Mouse (Mus musculus) brown adipose tissue, adult 24 weeks (tissue): Measurements from ENCODE around the gene Grin1. TPM values are rescaled to one million over a fixed set of nuclear protein-coding genes. Genes with fewer than 3 reads are reported as not detected.

Experiments
- H3K27ac ChIP-seq: fragments of 200-500 bp; replicated peaks from 2 replicates; pipeline ENCODE4 v1.5.1; 2012; ENCODE audit warnings: low read depth, mild to moderate bottlenecking, low read length
- H3K4me1 ChIP-seq: fragments of 200-500 bp; 2 replicates; pipeline ENCODE4 v1.6.1; 2012; ENCODE audit warnings: low read length, mixed read lengths; ENCODE audit not compliant: control insufficient read depth, insufficient read depth, insufficient read length
- H3K4me3 ChIP-seq: fragments of 200-500 bp; 2 replicates; pipeline ENCODE4 v1.5.1; 2012; ENCODE audit warnings: low read depth, mild to moderate bottlenecking, low read length, moderate library complexity; ENCODE audit not compliant: insufficient read depth
- polyA plus RNA-seq: library from polyadenylated mRNA; stranded (reverse); fragments of >200 nt; gene quantifications from 2 replicates; pipeline ENCODE4 v1.2.4, GENCODE M21; 2012; ENCODE audit not compliant: missing spikeins, insufficient read depth, insufficient read length

Gene Grin1
- polyA plus RNA-seq, 1 experiment, result not detected

DNA sequence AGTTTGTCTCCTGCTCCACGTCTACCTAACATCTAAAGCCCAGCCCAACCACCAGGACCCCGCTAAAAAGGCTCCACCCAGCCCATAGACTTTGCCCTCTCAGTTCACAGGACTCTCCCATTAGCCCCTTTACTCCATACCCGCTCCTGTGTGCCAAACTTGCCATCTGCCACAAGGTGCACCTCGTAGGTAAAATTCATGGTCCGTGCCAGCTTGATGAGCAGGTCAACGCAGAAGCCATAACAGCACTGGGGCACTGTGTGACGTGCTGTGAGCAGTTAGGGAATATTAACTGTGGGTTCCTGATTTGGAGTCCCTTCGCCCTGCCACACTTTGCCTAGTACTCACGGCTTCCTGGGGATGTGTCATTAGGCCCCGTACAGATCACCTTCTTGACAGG, 20.9 kb downstream of the Grin1 start:
- H3K4me1 ChIP-seq, result no peaks in the 10 kb centered on the region
- H3K27ac ChIP-seq, result no peak overlapping the region
- H3K4me3 ChIP-seq, result no peak overlapping the region

DNA sequence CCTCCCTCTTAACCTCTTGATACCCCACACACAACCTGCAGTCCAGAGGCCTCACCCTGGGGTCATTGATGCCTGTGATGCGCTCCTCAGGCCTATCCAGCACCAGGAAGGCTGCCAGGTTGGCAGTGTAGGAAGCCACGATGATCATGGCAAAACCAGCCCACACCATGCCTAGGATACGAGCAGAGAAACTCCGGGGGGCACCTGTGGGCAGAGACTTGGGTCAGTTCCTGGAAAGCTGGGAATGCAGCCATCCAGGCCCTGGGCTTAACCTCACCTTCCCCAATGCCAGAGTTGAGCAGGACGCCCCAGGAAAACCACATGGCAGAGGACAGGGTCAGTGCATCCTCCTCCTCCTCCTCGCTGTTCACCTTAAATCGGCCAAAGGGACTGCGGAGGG, 21.9 kb downstream of the Grin1 start:
- Histone ChIP-seq H3K27ac (no peak overlapping the region), H3K4me3 (no peak overlapping the region), H3K4me1 (no peaks in the 10 kb centered on the region)

DNA sequence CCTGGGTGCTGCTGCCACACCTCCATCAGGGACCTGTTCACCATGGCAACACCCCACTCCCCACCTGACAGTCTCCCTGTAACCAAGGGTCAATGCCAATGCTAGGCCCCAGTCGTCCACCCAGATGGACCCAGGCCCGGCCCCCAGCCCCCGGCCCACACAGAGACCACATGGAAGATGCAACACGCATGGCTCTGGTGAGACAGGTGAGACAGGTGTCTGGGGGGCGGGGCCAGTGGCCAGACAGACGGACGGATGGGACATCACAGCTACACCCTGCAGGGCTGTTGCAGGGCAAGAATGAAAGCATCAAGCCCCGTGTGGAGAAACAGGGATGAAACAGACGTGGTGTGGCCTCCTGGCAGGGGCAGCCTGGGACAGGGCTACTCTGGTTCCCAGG, 25.3 kb downstream of the Grin1 start:
- peaks cover 5% of the 10 kb centered on the region; the same call in 1 of the 2 replicates for H3K4me1 ChIP-seq
- H3K27ac ChIP-seq, result no peak overlapping the region
- no peak overlapping the region for H3K4me3 ChIP-seq

DNA sequence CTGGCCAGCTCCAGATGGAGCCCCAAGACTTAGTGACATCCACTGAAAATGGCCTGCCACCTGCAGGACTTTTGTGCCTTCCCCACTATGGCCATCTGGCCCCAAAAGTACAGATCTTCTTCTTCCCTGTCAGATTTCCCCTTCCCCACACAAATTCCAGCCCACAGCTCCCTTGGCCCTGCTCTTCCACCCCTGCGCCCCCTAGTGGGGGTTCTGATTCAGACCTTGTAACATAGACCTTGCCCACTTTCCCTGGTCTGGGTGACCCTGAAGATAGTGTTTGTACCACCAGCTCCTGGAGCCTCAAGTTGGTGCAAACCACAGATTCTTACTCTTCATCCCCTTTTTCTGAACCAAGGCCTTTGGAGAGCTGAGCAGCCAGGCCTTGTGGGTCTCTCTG, 26.1 kb downstream of the Grin1 start:
- H3K27ac ChIP-seq, result no peak overlapping the region
- peaks cover 5% of the 10 kb centered on the region; the same call in 1 of the 2 replicates for H3K4me1 ChIP-seq

DNA sequence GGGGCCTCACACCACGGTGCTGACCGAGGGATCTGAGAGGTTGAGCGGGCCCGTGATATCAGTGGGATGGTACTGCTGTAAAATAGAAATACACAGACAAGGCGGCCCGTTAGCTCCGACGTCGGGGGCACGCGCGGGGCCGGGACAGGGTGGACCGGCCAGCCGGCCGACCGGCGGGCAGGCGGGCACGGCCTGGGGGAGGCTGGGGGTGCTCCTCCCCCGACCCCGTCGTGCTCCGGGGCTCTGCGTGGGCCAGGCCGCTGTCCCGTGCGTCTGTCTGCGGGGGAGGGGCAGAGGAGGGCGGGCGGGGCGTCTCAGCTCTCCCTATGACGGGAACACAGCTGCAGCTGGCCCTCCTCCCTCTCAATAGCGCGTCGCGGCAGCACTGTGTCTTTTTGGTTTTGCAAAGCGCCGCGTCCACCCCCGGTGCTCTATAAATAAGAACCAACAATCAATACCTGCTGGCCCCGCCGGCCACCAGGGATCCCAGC, 26.9 kb downstream of the Grin1 start:
- peaks cover 5% of the 10 kb centered on the region; the same call in 1 of the 2 replicates for H3K4me1 ChIP-seq
- peak overlapping the region; percentile 46 for H3K4me3 ChIP-seq
- H3K27ac ChIP-seq, result no peak overlapping the region

More for the DNA sequence above, 26.1 kb downstream of the Grin1 start:
- H3K4me3 ChIP-seq, result peak overlapping the region; percentile 12; the same call in 1 of the 2 replicates

DNA sequence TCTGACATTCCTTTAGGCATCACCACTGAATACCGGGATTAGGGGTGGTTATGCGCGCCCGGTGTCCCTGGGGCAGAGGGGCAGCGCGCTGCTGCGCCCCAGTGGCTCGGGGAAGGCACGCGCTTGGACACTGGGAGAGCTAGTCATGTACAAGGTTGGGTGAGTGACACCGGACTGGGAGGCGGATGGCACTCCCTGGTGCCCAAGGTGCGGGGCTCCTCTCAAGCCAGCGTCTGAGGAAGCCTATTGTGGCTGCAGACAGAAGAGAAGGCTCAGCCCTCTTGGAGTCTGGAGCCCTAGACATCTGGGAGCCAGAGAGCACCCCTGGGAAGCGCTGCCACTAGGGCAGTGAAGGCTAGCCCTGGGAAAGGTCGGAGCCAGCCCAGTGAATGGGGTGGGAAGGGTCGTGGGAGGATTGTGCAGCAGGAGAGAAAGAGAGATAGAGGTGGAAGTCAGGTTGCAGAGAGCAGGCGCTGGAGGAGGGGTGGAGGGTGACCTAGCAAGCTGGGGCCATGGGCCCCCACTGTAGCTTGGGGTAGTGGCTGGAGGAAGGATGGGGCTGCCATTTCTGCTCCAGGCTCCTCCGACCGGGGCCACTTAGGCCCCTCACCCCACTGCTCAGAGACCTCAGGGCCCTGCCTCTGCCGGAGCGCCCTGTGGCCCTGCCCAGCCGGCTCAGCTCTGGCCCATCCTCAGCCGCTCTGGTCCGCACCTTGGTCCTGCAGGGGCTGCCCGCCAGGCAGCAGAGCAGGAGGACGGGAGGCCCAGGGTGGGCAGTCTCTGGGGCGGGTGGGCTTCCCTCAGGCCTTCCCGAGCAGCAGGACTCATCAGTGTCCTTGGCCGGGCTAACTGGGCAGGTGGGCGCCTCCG, 27.6 kb downstream of the Grin1 start:
- peak overlapping the region; percentile 35 for H3K4me3 ChIP-seq
- no peak overlapping the region for H3K27ac ChIP-seq
- H3K4me1 ChIP-seq, result peaks cover 5% of the 10 kb centered on the region; the same call in 1 of the 2 replicates

DNA sequence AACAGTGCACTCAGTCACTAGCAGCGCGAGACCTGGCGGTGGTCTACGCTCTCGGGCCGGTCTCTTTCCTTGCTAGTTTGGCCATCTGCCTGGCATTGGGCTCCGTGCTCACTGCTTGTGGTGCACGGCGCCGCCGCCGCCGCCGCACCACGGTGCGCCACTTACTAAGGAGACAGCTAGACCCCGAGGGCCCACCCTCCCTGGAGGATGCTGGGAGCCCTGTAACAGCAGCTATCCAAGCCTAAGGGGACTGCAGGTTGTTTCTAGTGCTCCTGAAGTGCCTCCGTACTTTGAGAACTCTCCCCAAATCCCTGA, 28.2 kb downstream of the Grin1 start:
- Histone ChIP-seq H3K27ac (no peak overlapping the region), H3K4me3 (peak overlapping the region; percentile 35), H3K4me1 (peaks cover 5% of the 10 kb centered on the region; the same call in 1 of the 2 replicates)

DNA sequence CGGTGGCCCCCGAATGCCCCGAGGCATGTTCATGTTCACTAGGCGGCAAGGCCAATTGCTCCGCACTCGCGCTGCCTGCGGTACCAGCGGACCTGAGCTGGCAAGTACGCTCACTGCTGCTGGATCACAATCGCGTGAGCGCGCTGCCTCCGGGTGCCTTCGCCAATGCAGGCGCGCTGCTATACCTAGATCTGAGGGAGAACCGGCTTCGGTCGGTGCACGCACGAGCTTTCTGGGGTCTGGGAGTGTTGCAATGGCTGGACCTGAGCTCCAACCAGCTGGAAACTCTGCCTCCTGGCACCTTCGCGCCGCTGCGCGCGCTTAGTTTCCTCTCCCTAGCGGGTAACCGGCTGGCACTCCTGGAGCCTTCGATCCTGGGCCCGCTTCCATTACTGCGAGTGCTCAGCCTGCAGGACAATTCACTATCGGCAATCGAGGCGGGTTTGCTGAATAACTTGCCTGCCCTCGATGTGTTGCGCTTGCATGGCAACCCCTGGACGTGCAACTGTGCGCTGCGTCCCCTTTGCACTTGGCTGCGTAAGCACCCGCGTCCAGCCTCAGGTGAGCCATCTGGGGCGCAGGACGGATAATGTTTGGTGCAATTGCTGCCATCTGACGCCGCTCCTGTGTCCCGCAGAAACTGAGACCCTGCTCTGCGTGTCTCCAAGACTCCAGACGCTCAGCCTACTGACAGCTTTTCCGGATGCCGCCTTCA, 28.7 kb downstream of the Grin1 start:
- Histone ChIP-seq H3K4me1 (peaks cover 5% of the 10 kb centered on the region; the same call in 1 of the 2 replicates), H3K4me3 (peak overlapping the region; percentile 35), H3K27ac (no peak overlapping the region)

DNA sequence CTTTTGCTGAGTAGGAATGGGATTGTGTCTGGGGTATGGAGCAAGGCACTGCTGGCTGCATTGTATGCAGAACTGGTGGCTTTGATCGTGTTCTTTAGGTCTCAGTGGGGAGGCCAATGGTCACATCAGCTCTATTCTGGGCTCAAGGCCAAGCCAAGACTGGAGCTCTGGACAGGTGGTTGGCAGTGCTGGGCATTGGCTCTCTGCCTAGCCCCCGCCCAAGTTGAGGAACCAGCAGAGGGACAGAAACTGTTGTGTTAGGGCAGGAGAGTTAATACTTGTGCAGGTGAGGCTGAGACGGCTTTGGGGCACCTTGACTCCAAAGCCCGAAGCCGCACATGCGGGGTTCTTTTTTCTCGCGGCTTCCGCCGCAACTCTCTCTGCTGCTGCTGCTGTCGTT, 29.3 kb downstream of the Grin1 start, which contains the start of gene Lrrc26:
Gene Lrrc26, plus strand, starts transcription at position 265 of the 400 bp plus-strand sequence.
- peaks cover 5% of the 10 kb centered on the region; the same call in 1 of the 2 replicates for H3K4me1 ChIP-seq
- H3K27ac ChIP-seq, result no peak within 1 kb of the TSS
- H3K4me3 ChIP-seq, result peak within 1 kb of the TSS; percentile 35

DNA sequence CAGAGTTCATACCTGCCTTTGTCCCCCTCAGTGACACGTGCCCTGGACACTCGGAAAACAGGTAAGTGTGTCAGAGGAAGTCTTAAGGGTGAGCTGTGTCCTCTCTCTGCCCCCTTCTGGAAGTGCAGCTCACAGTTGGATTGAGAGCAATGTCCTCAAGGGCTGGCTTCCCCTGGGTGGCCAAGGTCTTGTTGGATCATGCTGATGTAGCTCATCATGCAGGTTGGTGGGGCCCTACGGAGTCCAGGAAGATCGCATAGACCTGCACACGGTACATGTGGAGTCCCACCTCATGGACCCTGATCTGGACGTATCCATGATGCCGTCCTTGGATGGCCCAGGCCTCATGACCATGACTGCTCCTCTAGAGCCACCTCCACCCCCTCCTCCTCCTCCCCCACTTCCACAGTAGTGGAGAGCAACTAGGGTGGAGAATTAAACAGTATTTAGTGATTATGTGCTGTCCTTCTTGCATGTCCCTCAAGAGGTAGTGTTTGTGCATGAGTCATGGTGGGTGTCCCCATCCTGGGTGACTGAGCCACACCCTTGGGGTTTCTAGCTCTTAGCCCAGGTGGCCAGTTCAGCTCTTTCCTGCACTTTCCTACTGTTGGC, 30.1 kb downstream of the Grin1 start:
- H3K4me1 ChIP-seq, result peaks cover 5% of the 10 kb centered on the region; the same call in 1 of the 2 replicates
- no peak overlapping the region for H3K27ac ChIP-seq
- H3K4me3 ChIP-seq, result no peak overlapping the region

DNA sequence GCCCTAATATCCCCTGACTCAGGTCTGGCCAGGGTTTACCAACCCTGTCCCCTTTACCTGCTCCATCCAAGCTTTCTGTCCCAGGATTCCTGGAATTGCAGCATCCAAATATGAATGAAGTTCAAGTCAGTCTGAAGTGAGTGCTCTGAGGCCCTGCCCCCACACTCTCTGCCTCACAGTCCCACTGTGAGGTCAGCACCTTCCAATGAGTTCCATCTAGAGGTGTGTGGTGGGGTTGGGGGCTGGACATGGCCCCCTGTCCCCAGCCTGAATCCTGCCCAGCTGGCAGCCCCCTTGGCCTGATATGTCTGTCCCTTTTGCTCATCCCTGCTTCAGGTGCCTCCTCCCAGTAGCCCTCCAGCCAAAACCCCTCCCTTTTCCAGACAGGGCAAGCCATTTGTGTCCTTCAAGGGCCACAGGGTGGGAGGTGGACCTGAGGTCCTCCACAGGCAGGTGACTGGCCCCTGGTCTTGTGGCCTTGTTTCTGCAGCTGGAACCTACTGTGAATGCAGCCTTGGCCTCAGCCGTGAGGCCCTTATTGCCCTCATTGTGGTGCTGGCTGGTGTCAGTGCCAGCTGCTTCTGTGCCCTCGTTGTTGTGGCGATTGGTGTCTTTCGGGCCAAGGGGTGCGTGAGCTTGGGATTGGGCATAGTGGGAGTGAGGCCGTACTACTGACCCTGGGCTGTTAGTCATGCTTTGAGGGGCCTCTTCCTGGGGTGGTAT, 30.9 kb downstream of the Grin1 start, which contains the start of gene Tmem210:
Gene Tmem210, plus strand, starts transcription at position 219 of the 723 bp plus-strand sequence.
- peaks cover 5% of the 10 kb centered on the region; the same call in 1 of the 2 replicates for H3K4me1 ChIP-seq
- H3K4me3 ChIP-seq, result no peak within 1 kb of the TSS
- no peak within 1 kb of the TSS for H3K27ac ChIP-seq

DNA sequence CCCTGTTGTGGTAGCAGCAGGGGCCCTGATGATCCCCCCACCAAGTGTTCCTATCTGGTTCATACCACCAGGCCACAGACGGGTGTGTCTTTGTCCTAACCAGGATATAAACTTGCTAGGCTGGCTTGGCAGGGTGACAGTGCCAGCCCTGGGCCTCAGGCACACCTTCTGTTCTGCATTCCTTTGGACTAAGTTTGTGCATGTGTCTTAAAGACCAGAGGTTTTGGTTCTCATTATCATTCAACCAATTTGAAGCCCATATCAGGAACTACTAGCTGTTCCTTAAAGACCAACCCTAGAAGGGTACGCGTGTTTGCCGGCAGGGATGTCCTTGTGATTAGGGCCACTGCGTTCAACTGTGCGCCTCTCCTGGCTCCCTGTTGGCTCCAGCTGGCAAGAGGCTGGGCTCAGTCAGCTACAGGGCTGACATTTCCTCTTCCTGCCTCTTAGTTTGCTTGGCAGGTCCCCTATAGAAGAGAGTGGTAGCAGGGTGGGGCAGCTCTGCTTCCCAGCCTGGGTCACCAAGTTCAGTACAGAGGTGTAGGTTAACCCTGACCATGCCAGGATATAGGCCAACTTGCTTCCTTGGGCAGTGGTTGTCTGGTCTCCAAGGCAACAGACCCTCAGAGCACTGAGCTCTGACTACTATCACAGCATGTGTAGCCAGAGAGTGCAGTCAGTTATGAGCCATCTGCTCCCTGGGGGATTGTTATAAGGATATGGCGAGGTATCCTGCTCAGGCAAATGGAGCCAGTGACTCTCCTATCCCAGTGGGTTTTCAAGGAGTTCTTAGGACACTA, 31.9 kb downstream of the Grin1 start:
- Histone ChIP-seq H3K27ac (no peak overlapping the region), H3K4me1 (peaks cover 5% of the 10 kb centered on the region; the same call in 1 of the 2 replicates), H3K4me3 (no peak overlapping the region)

DNA sequence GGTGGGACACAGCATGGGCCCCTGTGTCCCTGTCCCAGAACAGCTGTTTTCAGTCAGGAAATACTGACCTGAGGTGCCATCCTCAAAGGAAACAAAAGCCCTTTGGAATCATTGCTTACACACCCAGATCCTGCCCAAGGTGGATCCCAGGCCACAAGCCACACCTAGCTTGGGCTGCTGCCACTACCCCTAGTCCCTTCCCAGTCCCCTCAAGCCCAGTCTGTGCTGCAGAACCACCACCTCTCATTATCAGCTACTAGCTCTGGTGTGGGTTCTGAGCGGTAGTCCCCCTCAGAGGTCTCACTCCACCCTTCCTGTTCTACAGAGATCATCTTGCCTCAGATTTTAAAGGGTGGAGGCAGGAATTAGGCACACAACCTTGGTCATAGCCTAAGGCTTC, 32.7 kb downstream of the Grin1 start:
- no peak overlapping the region for H3K27ac ChIP-seq
- no peak overlapping the region for H3K4me3 ChIP-seq
- H3K4me1 ChIP-seq, result peaks cover 5% of the 10 kb centered on the region; the same call in 1 of the 2 replicates

DNA sequence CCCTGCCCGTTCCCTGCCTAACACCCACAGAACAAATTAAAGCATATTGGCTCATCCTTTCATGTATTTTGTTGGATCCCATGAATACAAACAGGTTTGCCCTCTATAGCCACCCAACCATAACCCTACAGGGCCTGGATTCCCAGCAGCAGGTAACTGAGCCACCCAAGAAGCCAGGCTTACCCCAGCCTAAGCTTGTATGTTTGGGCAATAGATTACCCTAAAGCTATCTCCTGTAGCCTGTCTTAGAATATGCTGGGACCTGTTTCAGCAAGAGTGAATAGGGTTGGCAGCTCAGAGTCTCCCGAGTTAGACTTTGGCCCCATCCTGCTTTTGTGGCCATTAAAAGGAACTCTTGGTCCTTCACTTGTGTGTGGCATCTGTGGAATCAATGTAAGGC, 33.4 kb downstream of the Grin1 start:
- H3K4me3 ChIP-seq, result no peak overlapping the region
- peaks cover 2% of the 10 kb centered on the region; the same call in 1 of the 2 replicates for H3K4me1 ChIP-seq
- H3K27ac ChIP-seq, result no peak overlapping the region
